Comparison of ENCODE assay signal across 27 mouse cellular contexts in the genomic region with DNA sequence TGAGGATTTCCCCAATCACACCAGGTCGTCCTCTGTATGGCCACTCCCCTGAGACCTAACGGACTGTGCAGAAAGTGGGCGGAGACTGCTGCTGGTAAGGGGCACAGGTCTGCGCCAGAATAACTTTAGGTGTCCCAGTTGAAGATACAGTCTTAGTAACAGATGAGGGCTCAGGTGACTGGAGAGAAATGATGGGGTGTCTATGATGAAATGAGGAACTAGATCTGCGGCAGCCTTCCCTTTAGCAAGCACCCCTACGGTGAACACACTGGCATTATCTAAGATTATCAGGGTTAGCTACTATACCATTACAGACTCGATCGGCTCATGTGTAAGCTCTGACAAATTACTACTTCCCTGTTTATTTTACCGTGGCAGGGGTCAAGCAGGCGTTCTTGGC. TPM values are rescaled to one million over a fixed set of nuclear protein-coding genes. Genes with fewer than 3 reads are reported as not detected.
DNase-seq lines count a peak whose midpoint lies in the region; ATAC-seq and TF ChIP-seq lines count a peak whose summit lies in the region.
"Had no signal": no experiment of that assay in that cellular context is flagged by ENCODE, and none has a peak within 500 bp of the region (broad histone marks: within the 10 kb centered on the region; RNA-seq: fewer than 3 reads in every experiment).

No protein-coding gene starts in this region.

- H3K27me3 ChIP-seq in lung, embryonic 14.5 days (ENCODE audit: insufficient read depth, low read length) = no peaks in the 10 kb centered on the region
- H3K27me3 ChIP-seq in lung, postnatal 0 days (replicated peaks; ENCODE audit: insufficient read depth, low read length) = no peaks in the 10 kb centered on the region
- peaks cover 0 to 1% of the 10 kb centered on the region in 2 experiments; a peak in 2 of 4 replicates for H3K27me3 ChIP-seq in MEL (ENCODE audit: control insufficient read depth in 1 of 2, insufficient read depth in 2 of 2, low read length in 2 of 2)
- H3K27me3 ChIP-seq in splenic B cell, adult 2 months (ENCODE audit: control insufficient read depth, insufficient read depth, low read length, poor library complexity, severe bottlenecking) = no peaks in the 10 kb centered on the region
- H3K27me3 ChIP-seq: embryonic facial prominence, embryonic 15.5 days; heart, embryonic 15.5 days; hindbrain, embryonic 15.5 days; Patski had no signal

- no peaks in the 10 kb centered on the region for H3K9me3 ChIP-seq in lung, embryonic 14.5 days (ENCODE audit: low read depth, low read length)
- no peaks in the 10 kb centered on the region for H3K9me3 ChIP-seq in lung, postnatal 0 days (ENCODE audit: low read length)
- H3K9me3 ChIP-seq in MEL (replicated peaks; ENCODE audit: insufficient read depth, low read length) = no peaks in the 10 kb centered on the region
- H3K9me3 ChIP-seq: embryonic facial prominence, embryonic 15.5 days; forebrain, embryonic 10.5 days; G1E; heart, embryonic 15.5 days; hindbrain, embryonic 10.5 days; hindbrain, embryonic 15.5 days had no signal

- no peak for TF ChIP-seq EP300 in lung, postnatal 0 days (IDR thresholded peaks at IDR 0.05)
- peak; percentile 28 to 48; a peak in 3 of 4 replicates for TF ChIP-seq EP300 in MEL (IDR thresholded peaks at IDR 0.05; ENCODE audit: low read depth in 1 of 2, low read length in 2 of 2)

- peaks cover 11% of the 10 kb centered on the region for H3K4me1 ChIP-seq in lung, embryonic 14.5 days (ENCODE audit: insufficient read depth)
- no peaks in the 10 kb centered on the region for H3K4me1 ChIP-seq in lung, postnatal 0 days (ENCODE audit: insufficient read depth, low read depth, low read length)
- H3K4me1 ChIP-seq in MEL (ENCODE audit: control insufficient read depth in 1 of 2, insufficient read depth in 2 of 2, low read length in 2 of 2) = peaks cover 0 to 7% of the 10 kb centered on the region in 2 experiments; a peak in 1 of 4 replicates
- H3K4me1 ChIP-seq: embryonic facial prominence, embryonic 15.5 days; hindbrain, embryonic 10.5 days; hindbrain, embryonic 15.5 days had no signal

- H3K79me2 ChIP-seq in MEL (ENCODE audit: control insufficient read depth, insufficient read depth, low read length, poor library complexity) = no peaks in the 10 kb centered on the region

- no peak for DNase-seq in lung, embryonic 14.5 days
- no peak for DNase-seq in lung, postnatal 0 days (ENCODE audit: low spot score)
- peak; percentile 71 for DNase-seq in MEL (ENCODE audit: low read depth, low spot score)
- DNase-seq in splenic B cell, adult 2 months (ENCODE audit: low read depth, low spot score) = peak; percentile 25
- no peak for DNase-seq in cerebellum, postnatal 10 days
- DNase-seq in yolk sac, embryonic 10.5 days (ENCODE audit: low spot score) = no peak
- DNase-seq: adrenal gland, postnatal 14 days; cerebellum, adult 11-12 months; cerebellum, adult 9-11 months; embryo, embryonic 11 days; gastrocnemius, postnatal 25 days; heart, adult 2 months; heart, postnatal 14 days; kidney, adult 11 months had no signal

- no peaks in the 10 kb centered on the region for H3K36me3 ChIP-seq in lung, embryonic 14.5 days (ENCODE audit: insufficient read depth)
- no peaks in the 10 kb centered on the region for H3K36me3 ChIP-seq in lung, postnatal 0 days (ENCODE audit: insufficient read depth, low read length)
- H3K36me3 ChIP-seq in MEL (ENCODE audit: control insufficient read depth in 1 of 2, insufficient read depth in 2 of 2, low read length in 2 of 2) = no peaks in the 10 kb centered on the region
- H3K36me3 ChIP-seq in splenic B cell, adult 2 months (ENCODE audit: control insufficient read depth, insufficient read depth, low read length, poor library complexity, severe bottlenecking) = no peaks in the 10 kb centered on the region
- H3K36me3 ChIP-seq: embryonic facial prominence, embryonic 15.5 days; forebrain, embryonic 10.5 days; G1E; heart, embryonic 15.5 days; hindbrain, embryonic 10.5 days; hindbrain, embryonic 15.5 days had no signal

- no peak overlapping the region for H3K9ac ChIP-seq in lung, embryonic 14.5 days
- H3K9ac ChIP-seq in lung, postnatal 0 days (replicated peaks; ENCODE audit: low read depth) = no peak overlapping the region
- no peak overlapping the region for H3K9ac ChIP-seq in MEL (ENCODE audit: control insufficient read depth, low read depth, low read length, poor library complexity, severe bottlenecking)
- H3K9ac ChIP-seq: embryonic facial prominence, embryonic 15.5 days; heart, embryonic 15.5 days; hindbrain, embryonic 15.5 days had no signal

- peak; percentile 40 for ATAC-seq in lung, embryonic 14.5 days (ENCODE audit: insufficient read depth)
- ATAC-seq in lung, postnatal 0 days = no peak
- ATAC-seq in hematopoietic stem cell, adult 5-6 weeks (replicated peaks in 1 of 2; ENCODE audit: insufficient read depth in 1 of 2, low FRiP score in 2 of 2, low TSS enrichment in 1 of 2, low read depth in 1 of 2, poor library complexity in 2 of 2, severe bottlenecking in 2 of 2) = peak; percentile 4 to 14; a peak in 1 of 4 replicates
- ATAC-seq: activated CD4-positive, CD25-positive, alpha-beta regulatory T cell, adult 4 months; forebrain, embryonic 14.5 days; Patski had no signal

- H3K27ac ChIP-seq in lung, embryonic 14.5 days (ENCODE audit: low read depth) = no peak overlapping the region
- no peak overlapping the region for H3K27ac ChIP-seq in lung, postnatal 0 days (ENCODE audit: low read length)
- no peak overlapping the region for H3K27ac ChIP-seq in MEL (ENCODE audit: control insufficient read depth, low read depth, low read length)
- H3K27ac ChIP-seq: embryonic facial prominence, embryonic 15.5 days; forebrain, embryonic 10.5 days; heart, adult 2 months; heart, embryonic 15.5 days; hindbrain, embryonic 10.5 days; hindbrain, embryonic 15.5 days had no signal

- 35% methylated on average over 10 of the region's 10 CpGs for WGBS in lung, embryonic 14.5 days
- WGBS in lung, postnatal 0 days = 36% methylated on average over 10 of the region's 10 CpGs

- no peak overlapping the region for H3K4me3 ChIP-seq in lung, embryonic 14.5 days (ENCODE audit: low read depth, low read length)
- no peak overlapping the region for H3K4me3 ChIP-seq in lung, postnatal 0 days (ENCODE audit: low read depth, low read length)
- H3K4me3 ChIP-seq in MEL (ENCODE audit: control insufficient read depth in 1 of 2, insufficient read depth in 1 of 2, low read depth in 2 of 2, low read length in 2 of 2) = no peak overlapping the region
- H3K4me3 ChIP-seq: embryonic facial prominence, embryonic 15.5 days; erythroblast, embryonic 14.5 days; forebrain, embryonic 10.5 days; heart, adult 2 months; heart, embryonic 15.5 days; hindbrain, embryonic 10.5 days; hindbrain, embryonic 15.5 days had no signal

- H3K4me2 ChIP-seq in lung, embryonic 14.5 days = no peak overlapping the region
- no peak overlapping the region for H3K4me2 ChIP-seq in lung, postnatal 0 days (replicated peaks; ENCODE audit: low read depth, low read length)
- H3K4me2 ChIP-seq: embryonic facial prominence, embryonic 15.5 days; heart, embryonic 11.5 days; heart, embryonic 15.5 days; hindbrain, embryonic 15.5 days had no signal

- no peak for TF ChIP-seq CTCF in lung, embryonic 14.5 days (IDR thresholded peaks at IDR 0.05; ENCODE audit: low read depth)
- no peak for TF ChIP-seq CTCF in lung, postnatal 0 days (IDR thresholded peaks at IDR 0.05)
- TF ChIP-seq CTCF in MEL (IDR thresholded peaks at IDR 0.05 in 2 of 3, conservative IDR thresholded peaks at IDR 0.05 in 1 of 3; ENCODE audit: control insufficient read depth in 1 of 3, insufficient read depth in 1 of 3, low read depth in 2 of 3, low read length in 3 of 3, poor library complexity in 1 of 3, severe bottlenecking in 1 of 3) = no peak

- TF ChIP-seq POLR2A in MEL (IDR thresholded peaks at IDR 0.05; ENCODE audit: control insufficient read depth in 1 of 2, insufficient read depth in 1 of 2, low read depth in 1 of 2, low read length in 2 of 2, poor library complexity in 1 of 2) = no peak

- no peak for TF ChIP-seq RAD21 in MEL (IDR thresholded peaks at IDR 0.05; ENCODE audit: low read depth, low read length)

TF ChIP-seq in MEL, 35 proteins besides CTCF, POLR2A, EP300 and RAD21:
- peak; percentile 49; the same call in 1 of the 2 replicates for TF ChIP-seq ETS1 (IDR thresholded peaks at IDR 0.05; ENCODE audit: low read depth, low read length)
- TF ChIP-seq E2F4 (IDR thresholded peaks at IDR 0.05; ENCODE audit: borderline replicate concordance, low read depth, low read length) = no peak
- TF ChIP-seq HCFC1 (IDR thresholded peaks at IDR 0.05; ENCODE audit: low read depth, low read length) = no peak
- TF ChIP-seq CHD1 (IDR thresholded peaks at IDR 0.05; ENCODE audit: low read depth, low read length) = no peak
- TF ChIP-seq GATA1 (IDR thresholded peaks at IDR 0.05; ENCODE audit: low read depth, low read length) = peak; percentile 64
- TF ChIP-seq KAT2A (conservative IDR thresholded peaks at IDR 0.05; ENCODE audit: low read depth, low read length) = no peak
- TF ChIP-seq NELFE (IDR thresholded peaks at IDR 0.05; ENCODE audit: low read depth, low read length) = no peak
- TF ChIP-seq SIN3A (IDR thresholded peaks at IDR 0.05; ENCODE audit: low read length) = no peak
TF ChIP-seq in MEL: peak in this region for 2.

RNA-seq across cellular contexts. Expression of gene Lpar3, which starts 13.8 kb away (rescaled TPM):
- polyA plus RNA-seq in lung, embryonic 14.5 days (2014; fragmentation: Nextera tagmentation; extraction: Ambion mirVana) = 1.8 and 1.9 TPM in 2 replicates
- 9.5 and 9.8 TPM in 2 replicates for polyA plus RNA-seq in lung, postnatal 0 days (2015; fragmentation: Nextera tagmentation; extraction: Ambion mirVana)
- not detected in 2 replicates for total RNA-seq in MEL (2012; rRNA removed)
- not detected for polyA plus RNA-seq in MEL (2012; ENCODE audit: insufficient read depth in 1 of 2, insufficient read length in 2 of 2, low read depth in 1 of 2, low replicate concordance in 2 of 2, missing spikeins in 1 of 2)
- not detected in 2 replicates for total RNA-seq in hematopoietic stem cell, adult 5-6 weeks (2017)
- total RNA-seq: adrenal gland, adult 18-20 months had no signal
- polyA plus RNA-seq: activated CD4-positive, CD25-positive, alpha-beta regulatory T cell, adult 4 months; G1E had no signal

Comparison
In these comparisons a context has a peak if more than half of its experiments do, and no peak if none do; other contexts are left out.
1. DNase-seq: peak in MEL (single experiment) and splenic B cell, adult 2 months (single experiment); none in lung, embryonic 14.5 days (single experiment), lung, postnatal 0 days (single experiment), cerebellum, postnatal 10 days (0 of 2) and yolk sac, embryonic 10.5 days (single experiment).